Mouse (Mus musculus): ENCODE data around the gene 2810004N23Rik.

- TF ChIP-seq CTCF (IDR thresholded peaks at IDR 0.05; ENCODE audit: insufficient read depth, low read depth, low read length), result no peak
- no peak for TF ChIP-seq POLR2A (IDR thresholded peaks at IDR 0.05; ENCODE audit: insufficient read depth, low read depth, low read length)
Observed at GRCm38 (mm10) chr8:124911938-124912872, 49.3 kb upstream of the 2810004N23Rik start.
